Mouse (Mus musculus) lung, adult 2 months (tissue): ENCODE data around the gene 1500009C09Rik.

Source experiments
- CTCF ChIP-seq: fragments of 200-500 bp; IDR thresholded peaks from 2 replicates; pipeline ENCODE4 v1.5.1; 2011; ENCODE audit warnings: mild to moderate bottlenecking, low read length, control low read depth; ENCODE audit not compliant: insufficient read depth
- POLR2A ChIP-seq: fragments of 200-500 bp; IDR thresholded peaks from 2 replicates; pipeline ENCODE4 v1.6.1; 2011; ENCODE audit warnings: low read depth, mild to moderate bottlenecking, control low read depth, low read length, borderline replicate concordance; ENCODE audit errors: extremely low read depth

GRCm38 (mm10) chr15:82223251-82223650 lies 28.9 kb upstream of the 1500009C09Rik start:
- TF ChIP-seq POLR2A = no peak
- no peak for TF ChIP-seq CTCF
